In the genomic region with DNA sequence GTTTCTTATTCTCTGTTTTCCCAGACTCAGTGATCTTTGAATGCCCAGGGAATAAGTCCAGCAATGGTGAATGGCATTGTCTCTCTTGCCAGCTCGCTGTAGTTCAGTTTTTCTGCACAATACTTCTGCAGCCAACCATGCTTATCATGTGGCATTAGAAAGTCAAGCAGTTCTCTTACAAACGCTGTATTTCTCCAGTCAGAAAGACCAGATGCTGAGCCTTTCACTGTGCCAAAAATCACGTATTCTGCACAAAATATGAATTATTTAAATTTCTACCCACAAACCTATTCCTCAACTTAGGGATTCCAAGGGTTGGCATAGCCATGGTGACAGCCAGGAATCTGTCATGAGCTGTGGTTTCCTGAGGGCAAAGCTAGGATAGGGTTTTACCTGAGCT, we compare ENCODE assay signal across 15 mouse cellular contexts.
A peak's percentile ranks its signal among the peaks of the same experiment; 100 is the strongest.
DNase-seq lines count a peak whose midpoint lies in the region; ATAC-seq and TF ChIP-seq lines count a peak whose summit lies in the region.
"Had no signal": no experiment of that assay in that cellular context is flagged by ENCODE, and none has a peak within 500 bp of the region (broad histone marks: within the 10 kb centered on the region; RNA-seq: fewer than 3 reads in every experiment).

No protein-coding gene starts in this region.

- no peaks in the 10 kb centered on the region for H3K36me3 ChIP-seq in forebrain, embryonic 15.5 days
- no peaks in the 10 kb centered on the region for H3K36me3 ChIP-seq in forebrain, embryonic 11.5 days (ENCODE audit: control insufficient read depth, insufficient read depth, low read length)
- H3K36me3 ChIP-seq in forebrain, postnatal 0 days (ENCODE audit: insufficient read depth), result no peaks in the 10 kb centered on the region
- no peaks in the 10 kb centered on the region for H3K36me3 ChIP-seq in forebrain, embryonic 12.5 days (replicated peaks)
- H3K36me3 ChIP-seq: embryonic facial prominence, embryonic 10.5 days; embryonic facial prominence, embryonic 12.5 days had no signal

- peak overlapping the region; percentile 49 for H3K27ac ChIP-seq in forebrain, embryonic 15.5 days (replicated peaks)
- H3K27ac ChIP-seq in forebrain, embryonic 11.5 days (ENCODE audit: low read depth, low read length), result no peak overlapping the region
- no peak overlapping the region for H3K27ac ChIP-seq in forebrain, postnatal 0 days (ENCODE audit: low read depth, low read length)
- no peak overlapping the region for H3K27ac ChIP-seq in forebrain, embryonic 12.5 days
- H3K27ac ChIP-seq: embryonic facial prominence, embryonic 10.5 days; embryonic facial prominence, embryonic 12.5 days had no signal

- H3K9ac ChIP-seq in forebrain, embryonic 15.5 days (replicated peaks), result no peak overlapping the region
- H3K9ac ChIP-seq in forebrain, embryonic 11.5 days (ENCODE audit: low read length), result no peak overlapping the region
- H3K9ac ChIP-seq in forebrain, postnatal 0 days, result no peak overlapping the region
- H3K9ac ChIP-seq in forebrain, embryonic 12.5 days, result no peak overlapping the region
- H3K9ac ChIP-seq: embryonic facial prominence, embryonic 12.5 days had no signal

- H3K4me1 ChIP-seq in forebrain, embryonic 15.5 days, result no peaks in the 10 kb centered on the region; the same call in 1 of the 2 replicates
- no peaks in the 10 kb centered on the region for H3K4me1 ChIP-seq in forebrain, embryonic 11.5 days (replicated peaks; ENCODE audit: control insufficient read depth, insufficient read depth, low read length)
- no peaks in the 10 kb centered on the region for H3K4me1 ChIP-seq in forebrain, postnatal 0 days (ENCODE audit: insufficient read depth)
- 0 out of 2 replicates have a peak, but pooled peaks cover 3% of the 10 kb centered on the region for H3K4me1 ChIP-seq in forebrain, embryonic 12.5 days
- H3K4me1 ChIP-seq: embryonic facial prominence, embryonic 10.5 days; embryonic facial prominence, embryonic 12.5 days had no signal

- peak; percentile 55 for ATAC-seq in forebrain, embryonic 15.5 days (replicated peaks)
- no peak for ATAC-seq in forebrain, embryonic 11.5 days (replicated peaks; ENCODE audit: low FRiP score)
- peak; percentile 66 for ATAC-seq in forebrain, postnatal 0 days
- no peak for ATAC-seq in forebrain, embryonic 12.5 days (ENCODE audit: low FRiP score)

- DNase-seq in forebrain, embryonic 11.5 days (ENCODE audit: low spot score), result no peak
- DNase-seq in forebrain, postnatal 0 days, result peak; percentile 61
- DNase-seq in left cerebral cortex, adult 8-10 months (ENCODE audit: low spot score in 2 of 2), result no peak
- DNase-seq: adrenal gland, adult 2 months; adrenal gland, postnatal 10 days; adrenal gland, postnatal 25 days; cerebellum, adult 11-12 months; cerebellum, adult 2 months; cerebellum, adult 9-10 months; cerebellum, postnatal 10 days; cerebellum, postnatal 25 days had no signal

- no peaks in the 10 kb centered on the region for H3K27me3 ChIP-seq in forebrain, embryonic 15.5 days
- no peaks in the 10 kb centered on the region for H3K27me3 ChIP-seq in forebrain, embryonic 11.5 days (ENCODE audit: control insufficient read depth, insufficient read depth, low read length)
- no peaks in the 10 kb centered on the region for H3K27me3 ChIP-seq in forebrain, postnatal 0 days (ENCODE audit: insufficient read depth, low read length)
- no peaks in the 10 kb centered on the region for H3K27me3 ChIP-seq in forebrain, embryonic 12.5 days
- H3K27me3 ChIP-seq: embryonic facial prominence, embryonic 12.5 days had no signal

- no peak overlapping the region for H3K4me2 ChIP-seq in forebrain, embryonic 15.5 days (replicated peaks)
- no peak overlapping the region for H3K4me2 ChIP-seq in forebrain, embryonic 11.5 days (ENCODE audit: low read depth, low read length, severe bottlenecking)
- no peak overlapping the region for H3K4me2 ChIP-seq in forebrain, postnatal 0 days (ENCODE audit: low read depth)
- no peak overlapping the region for H3K4me2 ChIP-seq in forebrain, embryonic 12.5 days
- H3K4me2 ChIP-seq: embryonic facial prominence, embryonic 12.5 days had no signal

- no peaks in the 10 kb centered on the region for H3K9me3 ChIP-seq in forebrain, embryonic 15.5 days
- H3K9me3 ChIP-seq in forebrain, embryonic 11.5 days (ENCODE audit: control insufficient read depth, low read length), result no peaks in the 10 kb centered on the region
- no peaks in the 10 kb centered on the region for H3K9me3 ChIP-seq in forebrain, postnatal 0 days (ENCODE audit: low read length)
- no peaks in the 10 kb centered on the region for H3K9me3 ChIP-seq in forebrain, embryonic 12.5 days
- H3K9me3 ChIP-seq: embryonic facial prominence, embryonic 10.5 days; embryonic facial prominence, embryonic 12.5 days had no signal

- WGBS in forebrain, embryonic 15.5 days, result 55% methylated on average over 3 of the region's 3 CpGs
- WGBS in forebrain, embryonic 11.5 days, result 90% methylated on average over 3 of the region's 3 CpGs
- WGBS in forebrain, postnatal 0 days, result 40% methylated on average over 3 of the region's 3 CpGs
- WGBS in forebrain, embryonic 12.5 days, result 86% methylated on average over 3 of the region's 3 CpGs

- no peak overlapping the region for H3K4me3 ChIP-seq in forebrain, embryonic 15.5 days
- H3K4me3 ChIP-seq in forebrain, embryonic 11.5 days (ENCODE audit: low read depth, low read length), result no peak overlapping the region
- H3K4me3 ChIP-seq in forebrain, postnatal 0 days (ENCODE audit: low read depth, low read length), result no peak overlapping the region
- H3K4me3 ChIP-seq in forebrain, embryonic 12.5 days (replicated peaks), result no peak overlapping the region
- H3K4me3 ChIP-seq: embryonic facial prominence, embryonic 10.5 days; embryonic facial prominence, embryonic 12.5 days had no signal

- TF ChIP-seq CTCF in forebrain, postnatal 0 days (IDR thresholded peaks at IDR 0.05; ENCODE audit: low read depth), result no peak

Comparison
In these comparisons a context has a peak if more than half of its experiments do, and no peak if none do; other contexts are left out.
1. ATAC-seq: peak in forebrain, embryonic 15.5 days (single experiment) and forebrain, postnatal 0 days (single experiment); none in forebrain, embryonic 11.5 days (single experiment) and forebrain, embryonic 12.5 days (single experiment).